12 mouse cellular contexts compared by ENCODE assay signal in the genomic region with DNA sequence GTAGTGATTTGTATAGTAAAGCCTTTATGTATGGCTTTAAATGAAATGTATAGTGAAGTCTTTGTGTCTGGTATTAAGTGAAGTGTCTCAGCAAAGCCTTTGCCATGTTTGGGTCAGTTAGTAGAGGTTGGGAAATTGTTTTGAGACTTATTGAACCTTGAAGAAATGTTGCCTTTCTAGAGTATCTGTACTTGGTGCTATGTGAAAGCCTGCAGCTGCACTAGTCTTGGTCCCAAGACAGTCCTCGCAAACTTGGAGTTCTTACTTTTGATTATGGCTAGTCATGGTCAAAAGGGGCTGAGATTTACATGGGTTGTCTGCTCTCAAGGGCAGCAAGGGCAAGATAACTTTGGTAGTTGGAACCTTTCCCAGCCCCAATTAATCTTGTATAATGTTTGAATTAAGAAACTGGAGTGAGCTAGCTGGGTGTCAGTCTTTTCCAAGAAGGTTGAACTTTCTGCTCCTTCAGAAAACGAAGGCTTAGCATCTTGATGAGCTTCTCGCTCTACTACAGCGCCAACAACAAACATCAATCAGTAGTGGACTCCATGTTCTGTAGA.
"Had no signal": no experiment of that assay in that cellular context is flagged by ENCODE, and none has a peak within 500 bp of the region (broad histone marks: within the 10 kb centered on the region; RNA-seq: fewer than 3 reads in every experiment).

No protein-coding gene starts in this region.

- DNase-seq: liver; liver, embryonic 13.5 days; liver, postnatal 0 days; right cerebral cortex, postnatal 14 days; thymus, adult 2 months; thymus, postnatal 25 days had no signal

- H3K4me2 ChIP-seq: hindbrain, embryonic 13.5 days; limb, embryonic 12.5 days; liver, embryonic 13.5 days; midbrain, embryonic 12.5 days; stomach, embryonic 15.5 days had no signal

- H3K9me3 ChIP-seq: hindbrain, embryonic 13.5 days; midbrain, embryonic 12.5 days; stomach, embryonic 15.5 days had no signal

- H3K27ac ChIP-seq: hindbrain, embryonic 13.5 days; hindbrain, postnatal 0 days; layer of hippocampus, adult 2 months; limb, embryonic 12.5 days; liver, embryonic 13.5 days; midbrain, embryonic 12.5 days; stomach, embryonic 15.5 days had no signal

- H3K4me3 ChIP-seq: hindbrain, embryonic 13.5 days; layer of hippocampus, adult 2 months; limb, embryonic 12.5 days; liver, embryonic 13.5 days; midbrain, embryonic 12.5 days; stomach, embryonic 15.5 days had no signal

- ATAC-seq: hindbrain, postnatal 0 days; liver, postnatal 0 days had no signal

- H3K36me3 ChIP-seq: hindbrain, embryonic 13.5 days; limb, embryonic 12.5 days; liver, embryonic 13.5 days; midbrain, embryonic 12.5 days; stomach, embryonic 15.5 days had no signal

- H3K27me3 ChIP-seq: stomach, embryonic 15.5 days had no signal

- H3K4me1 ChIP-seq: hindbrain, embryonic 13.5 days; limb, embryonic 12.5 days; liver, embryonic 13.5 days; stomach, embryonic 15.5 days had no signal

- H3K9ac ChIP-seq: hindbrain, embryonic 13.5 days; limb, embryonic 12.5 days; liver, embryonic 13.5 days; liver, postnatal 0 days; midbrain, embryonic 12.5 days; stomach, embryonic 15.5 days had no signal
